Mouse (Mus musculus): ENCODE measurements at regions not wholly inside any gene's neighbourhood (a gene's known extent, or its start where the extent isn't known, plus 50 kb on each side); places are given as distances from the start of the nearest gene placed in this dataset.
"Not testable (repeated sequence)": the region's sequence is repeated elsewhere in the genome, so short reads cannot be mapped to it uniquely, and the experiment has no call there.

GRCm38 (mm10) chr19:9338971-9339370, 203.5 kb upstream of the Asrgl1 start:
- in situ Hi-C loops (cut with MseI, MboI) = not testable (repeated sequence)

DNA sequence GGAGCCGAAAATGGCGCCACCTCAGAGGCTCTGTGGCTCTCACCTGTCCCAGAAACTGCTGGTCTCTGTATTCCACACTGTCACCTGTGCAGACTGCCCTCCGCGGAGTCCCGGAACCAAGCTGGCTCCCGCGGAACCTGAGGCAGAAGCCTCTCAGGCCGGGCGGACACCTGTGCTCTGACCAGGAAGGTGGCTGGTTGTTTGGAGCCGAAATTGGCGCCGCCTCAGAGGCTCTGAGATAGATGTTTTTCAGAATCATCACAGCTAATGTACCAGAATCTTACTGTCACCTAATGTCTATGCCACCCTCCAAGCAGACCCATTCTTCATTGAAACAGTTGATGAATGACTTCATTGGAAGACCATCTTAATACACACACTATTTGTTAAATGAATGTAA, 202.0 kb upstream of the Asrgl1 start:
- in situ Hi-C loops (cut with MseI, MboI) = not testable (repeated sequence)

DNA sequence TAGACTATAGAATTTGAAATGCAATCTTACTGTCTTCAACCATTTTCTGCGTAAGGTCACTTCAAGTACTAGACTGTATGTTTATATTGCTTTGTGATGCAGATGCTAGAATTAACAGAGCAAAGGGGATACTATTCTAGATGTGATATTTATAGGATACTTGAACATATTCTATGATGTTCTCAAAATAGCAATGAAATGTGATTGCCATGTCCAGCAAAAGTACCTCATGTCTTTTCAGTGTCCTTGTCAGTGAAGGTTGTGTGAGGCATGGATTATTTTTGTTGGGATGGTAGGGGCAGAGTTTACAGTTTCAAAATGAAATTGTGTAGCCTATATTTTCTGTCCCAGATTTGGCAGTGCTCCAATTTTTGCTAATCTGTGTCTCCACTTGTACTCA, 182.5 kb upstream of the Asrgl1 start:
- in situ Hi-C loops (cut with MseI, MboI) = not testable (repeated sequence)

DNA sequence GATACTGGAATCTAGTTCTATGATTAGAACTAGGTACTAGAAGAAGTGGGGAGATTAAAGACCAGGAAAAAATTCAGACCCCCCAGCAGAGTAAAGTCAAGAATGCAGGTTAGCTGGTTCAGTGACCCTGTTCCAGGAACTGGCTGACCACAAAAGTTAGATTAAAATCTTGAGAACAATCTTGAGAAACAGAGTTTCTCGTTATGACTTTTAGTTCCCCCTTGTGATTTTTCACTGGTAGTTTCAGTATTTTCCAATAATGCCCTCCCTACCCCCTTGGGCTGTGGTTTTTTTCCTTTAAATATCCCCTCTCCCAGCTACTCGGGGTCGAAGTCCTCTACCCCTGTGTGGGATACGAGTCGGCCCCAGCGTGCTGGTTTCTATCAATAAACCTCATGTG, 180.7 kb upstream of the Asrgl1 start:
- in situ Hi-C loops (cut with MseI, MboI) = not testable (repeated sequence)

DNA sequence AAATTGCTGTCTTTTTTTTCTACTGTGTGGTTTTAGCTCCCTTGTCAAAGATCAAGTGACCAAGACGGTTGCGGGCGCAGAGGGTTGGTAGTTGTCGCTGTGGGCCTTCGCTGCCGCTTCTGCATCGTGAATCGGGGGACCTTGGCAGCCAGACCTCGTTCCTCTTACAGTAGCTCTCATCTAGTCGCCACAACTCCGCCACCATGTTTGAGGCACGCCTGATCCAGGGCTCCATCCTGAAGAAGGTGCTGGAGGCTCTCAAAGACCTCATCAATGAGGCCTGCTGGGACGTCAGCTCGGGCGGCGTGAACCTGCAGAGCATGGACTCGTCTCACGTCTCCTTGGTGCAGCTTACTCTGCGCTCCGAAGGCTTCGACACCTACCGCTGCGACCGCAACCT, 147.7 kb upstream of the Asrgl1 start:
- in situ Hi-C loops (cut with MseI, MboI) = not testable (repeated sequence)

GRCm38 (mm10) chr19:9234676-9235075, 99.2 kb upstream of the Asrgl1 start:
- in situ Hi-C loops (cut with MseI, MboI) = loop anchor here (25.0 kb wide), 2 partner anchors 578 to 603 kb away; partner anchors contain the start of gene Scgb2a2 (in 1 of the 2)

Measured in mouse trophoblast stem cell (cell line).